Mouse (Mus musculus) adrenal gland (tissue): ENCODE data around the gene Rassf7.

Source experiments
- intact Hi-C: fragments of 180-260 bp; cut with DNase I; formaldehyde crosslinking; loops from one replicate; pipeline ENCODE4 v1.15.1; 2025

The Rassf7 gene

GRCm38 (mm10) chr7:141195754-141196153, 19.9 kb upstream of the Rassf7 start:
- intact Hi-C loops, result no loop called here

GRCm38 (mm10) chr7:141196619-141197282, 18.9 kb upstream of the Rassf7 start:
- intact Hi-C loops, result no loop called here

- intact Hi-C loops, result no loop called here
Measured at GRCm38 (mm10) chr7:141198121-141198520, 17.5 kb upstream of the Rassf7 start.

- intact Hi-C loops, result no loop called here
Measured at GRCm38 (mm10) chr7:141204546-141204945, 11.1 kb upstream of the Rassf7 start.

GRCm38 (mm10) chr7:141205504-141205903, 10.2 kb upstream of the Rassf7 start:
- intact Hi-C loops, result no loop called here

- intact Hi-C loops, result no loop called here
Measured at GRCm38 (mm10) chr7:141206182-141206937, 9.3 kb upstream of the Rassf7 start.

GRCm38 (mm10) chr7:141209526-141209925, 6.1 kb upstream of the Rassf7 start:
- intact Hi-C loops, result no loop called here

GRCm38 (mm10) chr7:141210137-141210536, 5.5 kb upstream of the Rassf7 start:
- intact Hi-C loops, result no loop called here

- intact Hi-C loops, result no loop called here
Measured at GRCm38 (mm10) chr7:141210606-141211131, 5.0 kb upstream of the Rassf7 start.

- intact Hi-C loops, result no loop called here
Measured at GRCm38 (mm10) chr7:141213133-141213532, 2.5 kb upstream of the Rassf7 start.

GRCm38 (mm10) chr7:141213605-141214235, 1.9 kb upstream of the Rassf7 start, which contains the start of gene Lmntd2:
Gene Lmntd2, minus strand, starts transcription at chr7:141214080.
- intact Hi-C loops, result no loop called here

- intact Hi-C loops, result no loop called here
Measured at GRCm38 (mm10) chr7:141214310-141214709, 1.4 kb upstream of the Rassf7 start.

GRCm38 (mm10) chr7:141215880-141216733, 447 bp downstream of the Rassf7 start:
- intact Hi-C loops, result no loop called here

- intact Hi-C loops, result no loop called here
Measured at GRCm38 (mm10) chr7:141216894-141217293, 1.2 kb downstream of the Rassf7 start.

- intact Hi-C loops, result no loop called here
Measured at GRCm38 (mm10) chr7:141217343-141218013, 1.8 kb downstream of the Rassf7 start.

- intact Hi-C loops, result no loop called here
Measured at GRCm38 (mm10) chr7:141218141-141218540, 2.5 kb downstream of the Rassf7 start.

GRCm38 (mm10) chr7:141218557-141219133, 3.0 kb downstream of the Rassf7 start:
- intact Hi-C loops, result no loop called here

- intact Hi-C loops, result no loop called here
Measured at GRCm38 (mm10) chr7:141219558-141220099, 4.0 kb downstream of the Rassf7 start.

- intact Hi-C loops, result no loop called here
Measured at GRCm38 (mm10) chr7:141220377-141220776, 4.7 kb downstream of the Rassf7 start.
